Mouse (Mus musculus) heart, postnatal 36 days (tissue): ENCODE data around the gene Cyb5r2. TPM values are rescaled to one million over a fixed set of nuclear protein-coding genes. Genes with fewer than 3 reads are reported as not detected.

Experiments used
- DNase-seq, 2 experiments: peaks; one replicate each; pipeline ENCODE4 v3.0.0; 2021 to 2022
- intact Hi-C: fragments of 180-260 bp; cut with DNase I; formaldehyde crosslinking; loops from one replicate; pipeline ENCODE4 v1.15.1; 2025
- total RNA-seq, 2 experiments: library from RNA; stranded (reverse); gene quantifications; 2 replicates each; pipeline ENCODE4 v1.2.3; 2021

Gene Cyb5r2
- total RNA-seq, 2 experiments from 2014 or later = not detected

GRCm38 (mm10) chr7:107730587-107730986 is 27.2 kb downstream of the Cyb5r2 start:
- intact Hi-C loops = no loop called here
- no peak for DNase-seq

- intact Hi-C loops = no loop called here
Observed at GRCm38 (mm10) chr7:107727538-107727937, 30.3 kb downstream of the Cyb5r2 start.

GRCm38 (mm10) chr7:107722536-107722935 is 35.3 kb downstream of the Cyb5r2 start:
- intact Hi-C loops = no loop called here

More at GRCm38 (mm10) chr7:107727538-107727937, 30.3 kb downstream of the Cyb5r2 start:
- no peak for DNase-seq

GRCm38 (mm10) chr7:107720771-107721170 is 37.1 kb downstream of the Cyb5r2 start:
- intact Hi-C loops = no loop called here
- DNase-seq = no peak

More at GRCm38 (mm10) chr7:107722536-107722935, 35.3 kb downstream of the Cyb5r2 start:
- DNase-seq = no peak

- intact Hi-C loops = no loop called here
- DNase-seq = no peak
Observed at GRCm38 (mm10) chr7:107714067-107714466, 43.8 kb downstream of the Cyb5r2 start.

- intact Hi-C loops = no loop called here
- no peak for DNase-seq
Observed at GRCm38 (mm10) chr7:107712743-107713142, 45.1 kb downstream of the Cyb5r2 start.

- peak; percentile 44 to 61 for DNase-seq
- intact Hi-C loops = loop anchor here (5.0 kb wide), 1 partner anchor 141 kb away; the partner anchor contains the start of gene Olfml1
Observed at GRCm38 (mm10) chr7:107708491-107709112, 49.2 kb downstream of the Cyb5r2 start.

- DNase-seq = no peak
- intact Hi-C loops = loop anchor here (2.0 to 5.0 kb wide), 2 partner anchors 43 to 140 kb away; partner anchors contain the start of gene Olfml1
Observed at GRCm38 (mm10) chr7:107707650-107708049, 50.2 kb downstream of the Cyb5r2 start.

- intact Hi-C loops = loop anchor here (2.0 to 5.0 kb wide), 2 partner anchors 41 to 139 kb away; partner anchors contain the start of gene Olfml1
- DNase-seq = peak; percentile 18 to 29
Observed at GRCm38 (mm10) chr7:107705941-107706340, 51.9 kb downstream of the Cyb5r2 start.

GRCm38 (mm10) chr7:107702461-107703380 is 55.1 kb downstream of the Cyb5r2 start:
- DNase-seq = no peak
- intact Hi-C loops = no loop called here

- intact Hi-C loops = no loop called here
- no peak for DNase-seq
Observed at GRCm38 (mm10) chr7:107700646-107701045, 57.2 kb downstream of the Cyb5r2 start.

- intact Hi-C loops = no loop called here
- no peak for DNase-seq
Observed at GRCm38 (mm10) chr7:107699926-107700325, 57.9 kb downstream of the Cyb5r2 start.

Other genes with a start within 250 kb of the Cyb5r2 start
- 1 to 10 TPM; 5.1 to 6.2 TPM for gene Olfml1, start 190.6 kb downstream of the Cyb5r2 start, total RNA-seq
- gene Ppfibp2, start 162.8 kb downstream of the Cyb5r2 start, total RNA-seq = 10 to 100 TPM; 23.2 to 24.6 TPM
- gene 5330417H12Rik, start 132.9 kb downstream of the Cyb5r2 start, total RNA-seq = not detected
- gene Ovch2, start 43.2 kb upstream of the Cyb5r2 start, total RNA-seq = not detected
- not detected for gene Olfr467, start 54.2 kb upstream of the Cyb5r2 start, total RNA-seq
- not detected for gene Olfr469, start 67.5 kb upstream of the Cyb5r2 start, total RNA-seq
- not detected for gene Olfr470, start 89.5 kb upstream of the Cyb5r2 start, total RNA-seq
- not detected for gene Olfr472, start 139.9 kb upstream of the Cyb5r2 start, total RNA-seq
- gene Olfr473, start 172.4 kb upstream of the Cyb5r2 start, total RNA-seq = not detected
- gene Olfr474, start 196.6 kb upstream of the Cyb5r2 start, total RNA-seq = not detected
- not detected for gene Olfr476, start 206.8 kb upstream of the Cyb5r2 start, total RNA-seq
- gene Olfr477, start 228.7 kb upstream of the Cyb5r2 start, total RNA-seq = not detected